Mouse (Mus musculus) spleen, adult 2 months (tissue): Measurements from ENCODE around the gene Sp1.

Experiments used
- CTCF ChIP-seq: fragments of 200-500 bp; IDR thresholded peaks from 2 replicates; pipeline ENCODE4 v1.5.1; 2011; ENCODE audit warnings: mild to moderate bottlenecking, inconsistent platforms; ENCODE audit not compliant: insufficient read depth, insufficient read length, insufficient replicate concordance; ENCODE audit errors: extremely low read depth
- POLR2A ChIP-seq: fragments of 200-500 bp; IDR thresholded peaks from 2 replicates; pipeline ENCODE4 v1.6.1; 2011; ENCODE audit warnings: low read depth, low read length, inconsistent platforms

DNA sequence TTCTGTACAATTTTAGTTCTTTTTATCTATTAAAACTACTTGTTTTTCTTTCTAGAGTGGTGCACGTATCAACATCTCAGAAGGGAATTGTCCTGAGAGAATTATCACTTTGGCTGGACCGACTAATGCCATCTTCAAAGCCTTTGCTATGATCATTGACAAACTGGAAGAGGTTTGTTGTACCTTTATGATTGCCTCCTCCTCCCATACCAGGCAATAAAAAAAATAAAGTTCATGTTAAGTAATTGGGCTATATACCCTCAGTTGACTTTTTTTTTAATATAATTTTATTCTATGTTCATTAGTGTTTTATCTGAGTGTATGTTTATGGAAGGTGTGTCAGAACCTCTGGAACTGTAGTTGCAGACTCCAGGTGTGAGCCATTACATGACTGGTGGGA lies 68.6 kb downstream of the Sp1 start:
- TF ChIP-seq CTCF, result no peak
- no peak for TF ChIP-seq POLR2A
